Mouse (Mus musculus) testis, adult 2 months (tissue): ENCODE data around the gene Lhx1.

ENCODE experiments used
- CTCF ChIP-seq: fragments of 200-500 bp; IDR thresholded peaks from 2 replicates; pipeline ENCODE4 v1.5.1; 2012; ENCODE audit warnings: low read depth, mild to moderate bottlenecking, inconsistent platforms, low read length, moderate library complexity; ENCODE audit not compliant: control insufficient read depth, insufficient read depth, insufficient replicate concordance
- POLR2A ChIP-seq: fragments of 200-500 bp; IDR thresholded peaks from 2 replicates; pipeline ENCODE4 v1.6.1; 2012; ENCODE audit warnings: low read depth, mild to moderate bottlenecking, inconsistent platforms, low read length, moderate library complexity; ENCODE audit not compliant: control insufficient read depth

- TF ChIP-seq CTCF (no peak), POLR2A (no peak)
These were observed 43.9 kb upstream of the Lhx1 start for GRCm38 (mm10) chr11:84569052-84569751.
